ENCODE assay signal across 22 mouse cellular contexts in the genomic region with DNA sequence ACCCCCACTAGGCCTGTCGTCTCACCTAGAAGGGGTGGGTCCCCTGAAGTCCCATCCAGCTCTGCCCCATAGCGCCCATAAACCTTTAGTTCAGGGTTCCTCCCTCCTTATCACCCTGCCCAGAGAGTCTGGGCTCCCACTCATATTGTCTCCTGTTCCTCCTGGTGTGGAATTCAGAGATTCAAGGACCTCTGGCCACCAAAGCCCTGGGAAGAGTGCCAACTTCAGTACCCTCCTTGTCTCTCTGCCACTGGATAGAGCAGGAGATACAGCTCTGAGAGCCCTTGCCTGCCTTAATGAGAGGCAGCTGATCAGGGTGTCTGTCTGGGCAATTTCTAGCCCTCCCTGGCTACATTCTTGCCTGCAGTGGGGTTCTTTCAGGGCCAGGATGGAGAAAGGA. TPM values are rescaled to one million over a fixed set of nuclear protein-coding genes. Genes with fewer than 3 reads are reported as not detected.
DNase-seq lines count a peak whose midpoint lies in the region; ATAC-seq lines count a peak whose summit lies in the region.
"Had no signal": no experiment of that assay in that cellular context is flagged by ENCODE, and none has a peak within 500 bp of the region (broad histone marks: within the 10 kb centered on the region; RNA-seq: fewer than 3 reads in every experiment).

No protein-coding gene starts in this region.

- H3K36me3 ChIP-seq in hindbrain, embryonic 14.5 days (replicated peaks; ENCODE audit: control insufficient read depth, insufficient read depth): no peaks in the 10 kb centered on the region
- no peaks in the 10 kb centered on the region for H3K36me3 ChIP-seq in hindbrain, embryonic 11.5 days (ENCODE audit: control insufficient read depth, insufficient read depth, low read length)
- H3K36me3 ChIP-seq in midbrain, embryonic 15.5 days (replicated peaks): no peaks in the 10 kb centered on the region
- no peaks in the 10 kb centered on the region for H3K36me3 ChIP-seq in midbrain, embryonic 16.5 days (ENCODE audit: control insufficient read depth, insufficient read depth, low read length)
- H3K36me3 ChIP-seq: G1E; limb, embryonic 13.5 days; lung, embryonic 15.5 days had no signal

- no peak for ATAC-seq in hindbrain, embryonic 14.5 days (ENCODE audit: low FRiP score)
- no peak for ATAC-seq in hindbrain, embryonic 11.5 days (ENCODE audit: low FRiP score)
- ATAC-seq in midbrain, embryonic 15.5 days (replicated peaks): no peak
- no peak for ATAC-seq in midbrain, embryonic 16.5 days
- ATAC-seq in megakaryocyte-erythroid progenitor cell, adult 5-6 weeks (replicated peaks; ENCODE audit: low FRiP score, low TSS enrichment, poor library complexity, severe bottlenecking): 0 out of 2 replicates have a peak, but pooled peaks have one; percentile 22

- no peaks in the 10 kb centered on the region for H3K9me3 ChIP-seq in hindbrain, embryonic 14.5 days (ENCODE audit: control insufficient read depth, low read length)
- H3K9me3 ChIP-seq in hindbrain, embryonic 11.5 days (ENCODE audit: control insufficient read depth, low read length): no peaks in the 10 kb centered on the region
- no peaks in the 10 kb centered on the region for H3K9me3 ChIP-seq in midbrain, embryonic 15.5 days
- no peaks in the 10 kb centered on the region for H3K9me3 ChIP-seq in midbrain, embryonic 16.5 days (replicated peaks; ENCODE audit: control insufficient read depth, low read length, poor library complexity, severe bottlenecking)
- H3K9me3 ChIP-seq: limb, embryonic 13.5 days; lung, embryonic 15.5 days had no signal

- H3K27me3 ChIP-seq in hindbrain, embryonic 14.5 days (ENCODE audit: control insufficient read depth, insufficient read depth, low read length): peaks cover 15% of the 10 kb centered on the region
- peaks cover 19% of the 10 kb centered on the region for H3K27me3 ChIP-seq in hindbrain, embryonic 11.5 days (ENCODE audit: control insufficient read depth, insufficient read depth, low read length)
- H3K27me3 ChIP-seq in midbrain, embryonic 15.5 days (replicated peaks): peaks cover 21% of the 10 kb centered on the region
- H3K27me3 ChIP-seq in midbrain, embryonic 16.5 days (ENCODE audit: control insufficient read depth, insufficient read depth, low read depth, low read length): no peaks in the 10 kb centered on the region; the same call in 1 of the 2 replicates

- 51% methylated on average over 2 of the region's 2 CpGs for WGBS in hindbrain, embryonic 14.5 days
- 50% methylated on average over 2 of the region's 2 CpGs for WGBS in hindbrain, embryonic 11.5 days
- WGBS in midbrain, embryonic 15.5 days: 47% methylated on average over 2 of the region's 2 CpGs
- 46% methylated on average over 2 of the region's 2 CpGs for WGBS in midbrain, embryonic 16.5 days

- no peak overlapping the region for H3K27ac ChIP-seq in hindbrain, embryonic 14.5 days
- H3K27ac ChIP-seq in hindbrain, embryonic 11.5 days (ENCODE audit: low read depth, low read length): no peak overlapping the region
- no peak overlapping the region for H3K27ac ChIP-seq in midbrain, embryonic 15.5 days
- no peak overlapping the region for H3K27ac ChIP-seq in midbrain, embryonic 16.5 days (ENCODE audit: low read length)
- H3K27ac ChIP-seq: limb, embryonic 13.5 days; lung, embryonic 15.5 days had no signal

- peaks cover 26% of the 10 kb centered on the region for H3K4me1 ChIP-seq in hindbrain, embryonic 14.5 days (replicated peaks; ENCODE audit: control insufficient read depth, insufficient read depth, low read length)
- H3K4me1 ChIP-seq in hindbrain, embryonic 11.5 days (replicated peaks; ENCODE audit: control insufficient read depth, insufficient read depth, low read length): peaks cover 10% of the 10 kb centered on the region; the same call in 1 of the 2 replicates
- H3K4me1 ChIP-seq in midbrain, embryonic 15.5 days: peaks cover 24% of the 10 kb centered on the region
- peaks cover 7% of the 10 kb centered on the region; the same call in 1 of the 2 replicates for H3K4me1 ChIP-seq in midbrain, embryonic 16.5 days (ENCODE audit: control insufficient read depth, insufficient read depth, low read length)

- no peak for DNase-seq in hindbrain, embryonic 14.5 days (ENCODE audit: low spot score)
- DNase-seq in hindbrain, embryonic 11.5 days (ENCODE audit: low spot score): no peak
- peak; percentile 18 for DNase-seq in adipocyte (ENCODE audit: low spot score)
- DNase-seq in kidney, postnatal 14 days: no peak
- DNase-seq: cerebellum, postnatal 14 days; embryo, embryonic 11 days; heart, adult 11 months; kidney, adult 2 months; kidney, postnatal 36 days; layer of hippocampus, adult 9-11 months; thymus, postnatal 36 days had no signal

- H3K4me3 ChIP-seq in hindbrain, embryonic 14.5 days (replicated peaks; ENCODE audit: low read length): no peak overlapping the region
- no peak overlapping the region for H3K4me3 ChIP-seq in hindbrain, embryonic 11.5 days (ENCODE audit: low read depth, low read length)
- H3K4me3 ChIP-seq in midbrain, embryonic 15.5 days: no peak overlapping the region
- H3K4me3 ChIP-seq in midbrain, embryonic 16.5 days (ENCODE audit: low read depth, low read length): no peak overlapping the region

- no peak overlapping the region for H3K9ac ChIP-seq in hindbrain, embryonic 14.5 days
- H3K9ac ChIP-seq in hindbrain, embryonic 11.5 days (ENCODE audit: low read depth, low read length): no peak overlapping the region
- H3K9ac ChIP-seq in midbrain, embryonic 15.5 days: no peak overlapping the region
- no peak overlapping the region for H3K9ac ChIP-seq in midbrain, embryonic 16.5 days (ENCODE audit: low read depth, low read length)

- H3K4me2 ChIP-seq in hindbrain, embryonic 14.5 days (replicated peaks): peak overlapping the region; percentile 96; the same call in 1 of the 2 replicates
- no peak overlapping the region for H3K4me2 ChIP-seq in hindbrain, embryonic 11.5 days (replicated peaks; ENCODE audit: low read depth, low read length)
- peak overlapping the region; percentile 88 for H3K4me2 ChIP-seq in midbrain, embryonic 15.5 days
- no peak overlapping the region; the same call in 1 of the 2 replicates for H3K4me2 ChIP-seq in midbrain, embryonic 16.5 days (ENCODE audit: low read length)

RNA-seq across cellular contexts. Expression of gene Etnk2, which starts 1.5 kb away (rescaled TPM):
- 20.3 TPM in 2 replicates for polyA plus RNA-seq in hindbrain, embryonic 14.5 days (2014; fragmentation: Nextera tagmentation; extraction: Ambion mirVana)
- polyA plus RNA-seq in hindbrain, embryonic 11.5 days (2014; fragmentation: Nextera tagmentation; extraction: Ambion mirVana): 2.9 and 3.1 TPM in 2 replicates
- polyA plus RNA-seq in midbrain, embryonic 15.5 days (2015; fragmentation: Nextera tagmentation; extraction: Ambion mirVana): 20.0 and 21.9 TPM in 2 replicates
- polyA plus RNA-seq in midbrain, embryonic 16.5 days (2015; fragmentation: Nextera tagmentation; extraction: Ambion mirVana): 24.6 and 26.5 TPM in 2 replicates
- total RNA-seq in megakaryocyte-erythroid progenitor cell, adult 5-6 weeks (2014; fragmentation: Nextera tagmentation): not detected in 2 replicates
- total RNA-seq in megakaryocyte-erythroid progenitor cell, adult 5-6 weeks (2017): not detected in 2 replicates
- polyA plus RNA-seq: G1E had no signal

RNA-seq across cellular contexts. Expression of gene Ren1, which starts 14.6 kb away (rescaled TPM):
- polyA plus RNA-seq in hindbrain, embryonic 14.5 days (2014; fragmentation: Nextera tagmentation; extraction: Ambion mirVana): 7.3 and 11.1 TPM in 2 replicates
- polyA plus RNA-seq in hindbrain, embryonic 11.5 days (2014; fragmentation: Nextera tagmentation; extraction: Ambion mirVana): 0.70 and 1.2 TPM in 2 replicates
- 0.18 TPM in 1 of 2 replicates, not detected in the other for polyA plus RNA-seq in midbrain, embryonic 15.5 days (2015; fragmentation: Nextera tagmentation; extraction: Ambion mirVana)
- polyA plus RNA-seq in midbrain, embryonic 16.5 days (2015; fragmentation: Nextera tagmentation; extraction: Ambion mirVana): 0.35 TPM in 1 of 2 replicates, not detected in the other
- total RNA-seq in megakaryocyte-erythroid progenitor cell, adult 5-6 weeks (2014; fragmentation: Nextera tagmentation): not detected in 2 replicates
- not detected in 2 replicates for total RNA-seq in megakaryocyte-erythroid progenitor cell, adult 5-6 weeks (2017)
- total RNA-seq: G1E; gastrocnemius, adult 8-10 months had no signal
- polyA plus RNA-seq: forebrain, embryonic 11.5 days; G1E; spleen, adult 2 months had no signal

RNA-seq across cellular contexts. Expression of gene Kiss1, which starts 43.2 kb away (rescaled TPM):
- polyA plus RNA-seq in hindbrain, embryonic 14.5 days (2014; fragmentation: Nextera tagmentation; extraction: Ambion mirVana): not detected in 2 replicates
- polyA plus RNA-seq in hindbrain, embryonic 11.5 days (2014; fragmentation: Nextera tagmentation; extraction: Ambion mirVana): not detected in 2 replicates
- not detected in 2 replicates for polyA plus RNA-seq in midbrain, embryonic 15.5 days (2015; fragmentation: Nextera tagmentation; extraction: Ambion mirVana)
- polyA plus RNA-seq in midbrain, embryonic 16.5 days (2015; fragmentation: Nextera tagmentation; extraction: Ambion mirVana): not detected in 2 replicates
- not detected in 2 replicates for total RNA-seq in megakaryocyte-erythroid progenitor cell, adult 5-6 weeks (2014; fragmentation: Nextera tagmentation)
- not detected in 2 replicates for total RNA-seq in megakaryocyte-erythroid progenitor cell, adult 5-6 weeks (2017)
- total RNA-seq: G1E; gastrocnemius, adult 8-10 months had no signal
- polyA plus RNA-seq: G1E; heart, embryonic 16.5 days; kidney, adult 2 months; limb, embryonic 13.5 days; spleen, adult 2 months; stomach, embryonic 16.5 days had no signal

RNA-seq across cellular contexts. Expression of gene Golt1a, which starts 55.3 kb away (rescaled TPM):
- not detected in 2 replicates for polyA plus RNA-seq in hindbrain, embryonic 14.5 days (2014; fragmentation: Nextera tagmentation; extraction: Ambion mirVana)
- polyA plus RNA-seq in hindbrain, embryonic 11.5 days (2014; fragmentation: Nextera tagmentation; extraction: Ambion mirVana): not detected in 2 replicates
- 0.17 TPM in 1 of 2 replicates, not detected in the other for polyA plus RNA-seq in midbrain, embryonic 15.5 days (2015; fragmentation: Nextera tagmentation; extraction: Ambion mirVana)
- not detected in 2 replicates for polyA plus RNA-seq in midbrain, embryonic 16.5 days (2015; fragmentation: Nextera tagmentation; extraction: Ambion mirVana)
- total RNA-seq in megakaryocyte-erythroid progenitor cell, adult 5-6 weeks (2014; fragmentation: Nextera tagmentation): not detected in 2 replicates
- total RNA-seq in megakaryocyte-erythroid progenitor cell, adult 5-6 weeks (2017): not detected in 2 replicates
- total RNA-seq: G1E; gastrocnemius, adult 8-10 months had no signal
- polyA plus RNA-seq: forebrain, embryonic 11.5 days; G1E; heart, embryonic 16.5 days; limb, embryonic 13.5 days; spleen, adult 2 months had no signal

RNA-seq across cellular contexts. Expression of gene Sox13, which starts 59.3 kb away (rescaled TPM):
- polyA plus RNA-seq in hindbrain, embryonic 14.5 days (2014; fragmentation: Nextera tagmentation; extraction: Ambion mirVana): 5.8 and 6.0 TPM in 2 replicates
- polyA plus RNA-seq in hindbrain, embryonic 11.5 days (2014; fragmentation: Nextera tagmentation; extraction: Ambion mirVana): 12.5 and 15.9 TPM in 2 replicates
- 6.5 and 7.4 TPM in 2 replicates for polyA plus RNA-seq in midbrain, embryonic 15.5 days (2015; fragmentation: Nextera tagmentation; extraction: Ambion mirVana)
- polyA plus RNA-seq in midbrain, embryonic 16.5 days (2015; fragmentation: Nextera tagmentation; extraction: Ambion mirVana): 5.3 and 7.4 TPM in 2 replicates
- 0.33 and 3.8 TPM in 2 replicates for total RNA-seq in megakaryocyte-erythroid progenitor cell, adult 5-6 weeks (2014; fragmentation: Nextera tagmentation)
- 0.69 TPM in 1 of 2 replicates, not detected in the other for total RNA-seq in megakaryocyte-erythroid progenitor cell, adult 5-6 weeks (2017)

Comparison
In these comparisons a context has a peak if more than half of its experiments do, and no peak if none do; other contexts are left out.
1. H3K4me2 ChIP-seq: peak in hindbrain, embryonic 14.5 days (single experiment) and midbrain, embryonic 15.5 days (single experiment); none in hindbrain, embryonic 11.5 days (single experiment) and midbrain, embryonic 16.5 days (single experiment).